Mouse (Mus musculus): Measurements from ENCODE around the gene Dcst2. TPM values are rescaled to one million over a fixed set of nuclear protein-coding genes. Genes with fewer than 3 reads are reported as not detected.

Gene Dcst2
- polyA plus RNA-seq, 1 experiment from 2014 or later = 0.13 TPM

GRCm38 (mm10) chr3:89419571-89419970, 57.8 kb downstream of the Dcst2 start:
- whole genome bisulfite sequencing = under 1% methylated on average over 9 of the region's 9 CpGs
- H3K9me3 ChIP-seq = no peaks in the 10 kb centered on the region
- peak overlapping the region; percentile 65 for H3K4me3 ChIP-seq
- H3K9ac ChIP-seq = peak overlapping the region; percentile 63
- H3K4me1 ChIP-seq = peaks cover 40% of the 10 kb centered on the region
- no peaks in the 10 kb centered on the region for H3K27me3 ChIP-seq
- H3K4me2 ChIP-seq (replicated peaks) = peak overlapping the region; percentile 87
- H3K36me3 ChIP-seq = peaks cover 29% of the 10 kb centered on the region
- ATAC-seq (ENCODE audit: insufficient number of reproducible peaks, insufficient read depth, low FRiP score, low TSS enrichment) = no peak
- peak overlapping the region; percentile 97 for H3K27ac ChIP-seq

- no peak for ATAC-seq (ENCODE audit: insufficient number of reproducible peaks, insufficient read depth, low FRiP score, low TSS enrichment)
- Histone ChIP-seq H3K9ac (peak overlapping the region; percentile 63), H3K27me3 (no peaks in the 10 kb centered on the region), H3K36me3 (peaks cover 29% of the 10 kb centered on the region), H3K4me3 (peak overlapping the region; percentile 65), H3K27ac (peak overlapping the region; percentile 97), H3K4me1 (peaks cover 40% of the 10 kb centered on the region), H3K4me2 (replicated peaks) (peak overlapping the region; percentile 87), H3K9me3 (no peaks in the 10 kb centered on the region)
- 10% methylated on average over 3 of the region's 3 CpGs for WGBS
Observed at GRCm38 (mm10) chr3:89419981-89420380, 58.2 kb downstream of the Dcst2 start.

GRCm38 (mm10) chr3:89420421-89420820, 58.6 kb downstream of the Dcst2 start:
- Histone ChIP-seq H3K27ac (peak overlapping the region; percentile 79), H3K4me3 (peak overlapping the region; percentile 46; the same call in 1 of the 2 replicates), H3K4me1 (peaks cover 40% of the 10 kb centered on the region), H3K9ac (no peak overlapping the region), H3K27me3 (no peaks in the 10 kb centered on the region), H3K9me3 (no peaks in the 10 kb centered on the region), H3K36me3 (peaks cover 29% of the 10 kb centered on the region), H3K4me2 (replicated peaks) (peak overlapping the region; percentile 79)
- 59% methylated on average over 2 of the region's 2 CpGs for WGBS
- ATAC-seq (ENCODE audit: insufficient number of reproducible peaks, insufficient read depth, low FRiP score, low TSS enrichment) = no peak

- H3K4me3 ChIP-seq = peak overlapping the region; percentile 46
- peaks cover 39% of the 10 kb centered on the region for H3K4me1 ChIP-seq
Observed at GRCm38 (mm10) chr3:89421002-89421774, 59.4 kb downstream of the Dcst2 start.

GRCm38 (mm10) chr3:89421810-89422473, 60.2 kb downstream of the Dcst2 start:
- Histone ChIP-seq H3K9me3 (no peaks in the 10 kb centered on the region), H3K4me1 (peaks cover 32% of the 10 kb centered on the region), H3K27ac (peak overlapping the region; percentile 79), H3K36me3 (peaks cover 32% of the 10 kb centered on the region), H3K4me3 (peak overlapping the region; percentile 46), H3K27me3 (no peaks in the 10 kb centered on the region), H3K9ac (peak overlapping the region; percentile 77), H3K4me2 (replicated peaks) (peak overlapping the region; percentile 79)
- ATAC-seq (ENCODE audit: insufficient number of reproducible peaks, insufficient read depth, low FRiP score, low TSS enrichment) = no peak
- 8% methylated on average over 22 of the region's 22 CpGs for WGBS

More at GRCm38 (mm10) chr3:89421002-89421774, 59.4 kb downstream of the Dcst2 start:
- H3K27ac ChIP-seq = peak overlapping the region; percentile 79
- peak; percentile 79 for ATAC-seq (ENCODE audit: insufficient number of reproducible peaks, insufficient read depth, low FRiP score, low TSS enrichment)
- 1% methylated on average over 11 of the region's 11 CpGs for WGBS
- peak overlapping the region; percentile 79 for H3K4me2 ChIP-seq (replicated peaks)
- H3K9ac ChIP-seq = peak overlapping the region; percentile 77
- no peaks in the 10 kb centered on the region for H3K9me3 ChIP-seq
- H3K27me3 ChIP-seq = no peaks in the 10 kb centered on the region
- H3K36me3 ChIP-seq = peaks cover 28% of the 10 kb centered on the region

GRCm38 (mm10) chr3:89422556-89423205, 60.9 kb downstream of the Dcst2 start:
- Histone ChIP-seq H3K4me3 (peak overlapping the region; percentile 46), H3K27ac (peak overlapping the region; percentile 79), H3K4me2 (replicated peaks) (peak overlapping the region; percentile 79), H3K9ac (peak overlapping the region; percentile 77), H3K27me3 (no peaks in the 10 kb centered on the region), H3K4me1 (peaks cover 32% of the 10 kb centered on the region), H3K9me3 (no peaks in the 10 kb centered on the region), H3K36me3 (peaks cover 39% of the 10 kb centered on the region)
- 72% methylated on average over 6 of the region's 6 CpGs for WGBS
- no peak for ATAC-seq (ENCODE audit: insufficient number of reproducible peaks, insufficient read depth, low FRiP score, low TSS enrichment)

GRCm38 (mm10) chr3:89424416-89425140, 62.8 kb downstream of the Dcst2 start:
- Histone ChIP-seq H3K9ac (no peak overlapping the region), H3K4me3 (no peak overlapping the region), H3K27ac (no peak overlapping the region), H3K27me3 (no peaks in the 10 kb centered on the region), H3K9me3 (no peaks in the 10 kb centered on the region), H3K36me3 (peaks cover 44% of the 10 kb centered on the region), H3K4me1 (peaks cover 31% of the 10 kb centered on the region), H3K4me2 (replicated peaks) (no peak overlapping the region)
- ATAC-seq (ENCODE audit: insufficient number of reproducible peaks, insufficient read depth, low FRiP score, low TSS enrichment) = no peak
- WGBS = 89% methylated on average over 5 of the region's 5 CpGs

GRCm38 (mm10) chr3:89425141-89425525, 63.4 kb downstream of the Dcst2 start:
- Histone ChIP-seq H3K4me1 (peaks cover 26% of the 10 kb centered on the region), H3K9me3 (no peaks in the 10 kb centered on the region), H3K4me3 (no peak overlapping the region), H3K36me3 (peaks cover 44% of the 10 kb centered on the region), H3K9ac (no peak overlapping the region), H3K4me2 (replicated peaks) (no peak overlapping the region), H3K27me3 (no peaks in the 10 kb centered on the region), H3K27ac (no peak overlapping the region)
- ATAC-seq (ENCODE audit: insufficient number of reproducible peaks, insufficient read depth, low FRiP score, low TSS enrichment) = no peak
- WGBS = 86% methylated on average over 5 of the region's 5 CpGs

GRCm38 (mm10) chr3:89425876-89426275, 64.1 kb downstream of the Dcst2 start:
- Histone ChIP-seq H3K4me1 (peaks cover 24% of the 10 kb centered on the region), H3K9me3 (no peaks in the 10 kb centered on the region), H3K36me3 (peaks cover 44% of the 10 kb centered on the region), H3K27ac (no peak overlapping the region), H3K4me3 (no peak overlapping the region), H3K27me3 (no peaks in the 10 kb centered on the region), H3K9ac (no peak overlapping the region), H3K4me2 (replicated peaks) (no peak overlapping the region)
- no peak for ATAC-seq (ENCODE audit: insufficient number of reproducible peaks, insufficient read depth, low FRiP score, low TSS enrichment)
- WGBS = 86% methylated on average over 4 of the region's 4 CpGs

All from embryonic facial prominence, embryonic 12.5 days (tissue).